Mouse (Mus musculus): ENCODE measurements at regions not wholly inside any gene's neighbourhood (a gene's known extent, or its start where the extent isn't known, plus 50 kb on each side); places are given as distances from the start of the nearest gene placed in this dataset.

- DNase-seq (ENCODE audit: low spot score in 2 of 2) = no peak
These were observed 695.7 kb upstream of the Kif18a start for GRCm38 (mm10) chr2:108584799-108585198.

GRCm38 (mm10) chr2:108593555-108593954 lies 687.0 kb upstream of the Kif18a start:
- no peak for DNase-seq (ENCODE audit: low spot score in 2 of 2)

- DNase-seq (ENCODE audit: low spot score in 2 of 2) = no peak
These were observed 680.2 kb upstream of the Kif18a start for GRCm38 (mm10) chr2:108600346-108600745.

GRCm38 (mm10) chr2:108619580-108619979 lies 661.0 kb upstream of the Kif18a start:
- no peak for DNase-seq (ENCODE audit: low spot score in 2 of 2)

GRCm38 (mm10) chr2:108622367-108623162 lies 658.0 kb upstream of the Kif18a start:
- DNase-seq (ENCODE audit: low spot score in 2 of 2) = no peak

- no peak for DNase-seq (ENCODE audit: low spot score in 2 of 2)
These were observed 644.9 kb upstream of the Kif18a start for GRCm38 (mm10) chr2:108635644-108636043.

GRCm38 (mm10) chr2:108660697-108661388 lies 619.7 kb upstream of the Kif18a start:
- no peak for DNase-seq (ENCODE audit: low spot score in 2 of 2)

- DNase-seq (ENCODE audit: low spot score in 2 of 2) = no peak
These were observed 602.7 kb upstream of the Kif18a start for GRCm38 (mm10) chr2:108677777-108678380.

- no peak for DNase-seq (ENCODE audit: low spot score in 2 of 2)
These were observed 599.0 kb upstream of the Kif18a start for GRCm38 (mm10) chr2:108681574-108681973.

- no peak for DNase-seq (ENCODE audit: low spot score in 2 of 2)
These were observed 594.4 kb upstream of the Kif18a start for GRCm38 (mm10) chr2:108686019-108686743.

GRCm38 (mm10) chr2:108690091-108690490 lies 590.4 kb upstream of the Kif18a start:
- peak; percentile 26 to 41 for DNase-seq (ENCODE audit: low spot score in 2 of 2)

- DNase-seq (ENCODE audit: low spot score in 2 of 2) = no peak
These were observed 589.2 kb upstream of the Kif18a start for GRCm38 (mm10) chr2:108691156-108692007.

GRCm38 (mm10) chr2:108701308-108701707 lies 579.2 kb upstream of the Kif18a start:
- no peak for DNase-seq (ENCODE audit: low spot score in 2 of 2)

- no peak for DNase-seq (ENCODE audit: low spot score in 2 of 2)
These were observed 572.4 kb upstream of the Kif18a start for GRCm38 (mm10) chr2:108707856-108708855.

- DNase-seq (ENCODE audit: low spot score in 2 of 2) = no peak
These were observed 538.5 kb upstream of the Kif18a start for GRCm38 (mm10) chr2:108742079-108742478.

GRCm38 (mm10) chr2:108743511-108743910 lies 537.0 kb upstream of the Kif18a start:
- DNase-seq (ENCODE audit: low spot score in 2 of 2) = no peak

GRCm38 (mm10) chr2:108744797-108745196 lies 535.7 kb upstream of the Kif18a start:
- DNase-seq (ENCODE audit: low spot score in 2 of 2) = no peak

- DNase-seq (ENCODE audit: low spot score in 2 of 2) = no peak
These were observed 526.9 kb upstream of the Kif18a start for GRCm38 (mm10) chr2:108753494-108754225.

GRCm38 (mm10) chr2:108755821-108756220 lies 524.7 kb upstream of the Kif18a start:
- DNase-seq (ENCODE audit: low spot score in 2 of 2) = no peak
